ENCODE assay signal across 12 mouse cellular contexts in genomic region chr17:47327969-47328368, GRCm38 (mm10). TPM values are rescaled to one million over a fixed set of nuclear protein-coding genes. Genes with fewer than 3 reads are reported as not detected.
DNase-seq lines count a peak whose midpoint lies in the region; ATAC-seq and TF ChIP-seq lines count a peak whose summit lies in the region.
"Had no signal": no experiment of that assay in that cellular context is flagged by ENCODE, and none has a peak within 500 bp of the region (broad histone marks: within the 10 kb centered on the region; RNA-seq: fewer than 3 reads in every experiment).

No protein-coding gene starts in this region.

- no peaks in the 10 kb centered on the region for H3K79me2 ChIP-seq in CH12.LX (replicated peaks; ENCODE audit: control insufficient read depth, extremely low read depth, insufficient read depth, poor library complexity, severe bottlenecking)

- no peak overlapping the region for H3K4me3 ChIP-seq in forebrain, postnatal 0 days (ENCODE audit: low read depth, low read length)
- no peak overlapping the region for H3K4me3 ChIP-seq in forebrain, embryonic 11.5 days (ENCODE audit: low read depth, low read length)
- no peak overlapping the region for H3K4me3 ChIP-seq in left cerebral cortex, adult 2 months
- no peak overlapping the region for H3K4me3 ChIP-seq in CH12.LX (replicated peaks in 1 of 3; ENCODE audit: low read depth in 2 of 3, low read length in 2 of 3, poor library complexity in 1 of 3)
- no peak overlapping the region for H3K4me3 ChIP-seq in limb, embryonic 10.5 days
- H3K4me3 ChIP-seq: midbrain, embryonic 15.5 days had no signal

- in situ Hi-C loops in CH12.LX (cut with MboI; ENCODE audit: low pct_ligation_motif_present, low pct_unique_long_range_greater_than_20kb, low sequenced_read_pairs), result no loop called here

- no peak overlapping the region for H3K4me2 ChIP-seq in forebrain, postnatal 0 days (ENCODE audit: low read depth)
- H3K4me2 ChIP-seq in forebrain, embryonic 11.5 days (ENCODE audit: low read depth, low read length, severe bottlenecking), result no peak overlapping the region
- no peak overlapping the region for H3K4me2 ChIP-seq in CH12.LX (ENCODE audit: insufficient read depth, low read depth, poor library complexity, severe bottlenecking)
- H3K4me2 ChIP-seq: midbrain, embryonic 15.5 days had no signal

- no peak overlapping the region for H3K9ac ChIP-seq in forebrain, postnatal 0 days
- no peak overlapping the region for H3K9ac ChIP-seq in forebrain, embryonic 11.5 days (ENCODE audit: low read length)
- no peak overlapping the region for H3K9ac ChIP-seq in CH12.LX (ENCODE audit: insufficient read depth, low read depth)
- H3K9ac ChIP-seq: midbrain, embryonic 15.5 days had no signal

- peaks cover 57% of the 10 kb centered on the region for H3K36me3 ChIP-seq in forebrain, postnatal 0 days (ENCODE audit: insufficient read depth)
- H3K36me3 ChIP-seq in forebrain, embryonic 11.5 days (ENCODE audit: control insufficient read depth, insufficient read depth, low read length), result no peaks in the 10 kb centered on the region; the same call in 1 of the 2 replicates
- peaks cover 0 to 36% of the 10 kb centered on the region in 2 experiments for H3K36me3 ChIP-seq in CH12.LX (replicated peaks in 1 of 2; ENCODE audit: control insufficient read depth in 1 of 2, insufficient read depth in 1 of 2, low read length in 1 of 2)
- peaks cover 87% of the 10 kb centered on the region for H3K36me3 ChIP-seq in limb, embryonic 10.5 days

- no peak for ATAC-seq in forebrain, postnatal 0 days
- ATAC-seq in forebrain, embryonic 11.5 days (replicated peaks; ENCODE audit: low FRiP score), result no peak
- ATAC-seq: midbrain, embryonic 15.5 days had no signal

- intact Hi-C loops in left cerebral cortex, adult 2 months (cut with DNase I), result no loop called here
- intact Hi-C loops in left cerebral cortex, postnatal 4 days (cut with DNase I), result no loop called here

- TF ChIP-seq CTCF in forebrain, postnatal 0 days (IDR thresholded peaks at IDR 0.05; ENCODE audit: low read depth), result peak; percentile 21; the same call in 1 of the 2 replicates
- peak; percentile 45 for TF ChIP-seq CTCF in left cerebral cortex, adult 2 months (IDR thresholded peaks at IDR 0.05)
- peak; percentile 42 to 51; a peak in 3 of 4 replicates for TF ChIP-seq CTCF in CH12.LX (conservative IDR thresholded peaks at IDR 0.05 in 1 of 2, IDR thresholded peaks at IDR 0.05 in 1 of 2; ENCODE audit: low read depth in 2 of 2, low read length in 2 of 2)

- H3K27ac ChIP-seq in forebrain, postnatal 0 days (ENCODE audit: low read depth, low read length), result no peak overlapping the region
- no peak overlapping the region for H3K27ac ChIP-seq in forebrain, embryonic 11.5 days (ENCODE audit: low read depth, low read length)
- no peak overlapping the region for H3K27ac ChIP-seq in left cerebral cortex, adult 2 months
- no peak overlapping the region for H3K27ac ChIP-seq in CH12.LX (ENCODE audit: insufficient read depth, low read depth)
- no peak overlapping the region for H3K27ac ChIP-seq in limb, embryonic 10.5 days
- H3K27ac ChIP-seq: midbrain, embryonic 15.5 days had no signal

- no peaks in the 10 kb centered on the region for H3K9me3 ChIP-seq in forebrain, postnatal 0 days (ENCODE audit: low read length)
- H3K9me3 ChIP-seq in forebrain, embryonic 11.5 days (ENCODE audit: control insufficient read depth, low read length), result no peaks in the 10 kb centered on the region
- no peaks in the 10 kb centered on the region for H3K9me3 ChIP-seq in CH12.LX (replicated peaks; ENCODE audit: low read length)
- H3K9me3 ChIP-seq in limb, embryonic 10.5 days (replicated peaks), result no peaks in the 10 kb centered on the region
- H3K9me3 ChIP-seq: midbrain, embryonic 15.5 days had no signal

- H3K4me1 ChIP-seq in forebrain, postnatal 0 days (ENCODE audit: insufficient read depth), result no peaks in the 10 kb centered on the region
- H3K4me1 ChIP-seq in forebrain, embryonic 11.5 days (replicated peaks; ENCODE audit: control insufficient read depth, insufficient read depth, low read length), result peaks cover 4% of the 10 kb centered on the region; the same call in 1 of the 2 replicates
- H3K4me1 ChIP-seq in CH12.LX (ENCODE audit: control insufficient read depth in 1 of 2, insufficient read depth in 2 of 2), result peaks cover 2 to 8% of the 10 kb centered on the region in 2 experiments; a peak in 2 of 4 replicates
- peaks cover 9% of the 10 kb centered on the region for H3K4me1 ChIP-seq in limb, embryonic 10.5 days

- no peak for DNase-seq in forebrain, postnatal 0 days
- DNase-seq in forebrain, embryonic 11.5 days (ENCODE audit: low spot score), result no peak
- DNase-seq in left cerebral cortex, adult 2 months (ENCODE audit: extremely low spot score in 1 of 2, low spot score in 2 of 2), result no peak
- DNase-seq in left cerebral cortex, postnatal 4 days, result no peak
- DNase-seq in CH12.LX (ENCODE audit: extremely low read depth), result no peak
- DNase-seq in embryo, embryonic 9.5 days (ENCODE audit: extremely low spot score), result peak; percentile 23
- DNase-seq in adrenal gland, postnatal 4 days (ENCODE audit: low spot score in 2 of 2), result no peak
- no peak for DNase-seq in limb, embryonic 10.5 days (ENCODE audit: low spot score)
- DNase-seq: cerebellum, postnatal 25 days; kidney, postnatal 25 days; lung, postnatal 10 days had no signal

- TF ChIP-seq RAD21 in CH12.LX (IDR thresholded peaks at IDR 0.05; ENCODE audit: low read depth, low read length), result no peak; the same call in none of the 2 replicates

- WGBS in forebrain, postnatal 0 days, result 77% methylated on average over 7 of the region's 7 CpGs
- 65% methylated on average over 7 of the region's 7 CpGs for WGBS in forebrain, embryonic 11.5 days
- WGBS in limb, embryonic 10.5 days, result 77% methylated on average over 7 of the region's 7 CpGs

- H3K27me3 ChIP-seq in forebrain, postnatal 0 days (ENCODE audit: insufficient read depth, low read length), result no peaks in the 10 kb centered on the region
- H3K27me3 ChIP-seq in forebrain, embryonic 11.5 days (ENCODE audit: control insufficient read depth, insufficient read depth, low read length), result peaks cover 14% of the 10 kb centered on the region
- H3K27me3 ChIP-seq in CH12.LX (replicated peaks), result no peaks in the 10 kb centered on the region
- no peaks in the 10 kb centered on the region for H3K27me3 ChIP-seq in limb, embryonic 10.5 days (ENCODE audit: low read depth, poor library complexity, severe bottlenecking)
- H3K27me3 ChIP-seq: midbrain, embryonic 15.5 days had no signal

- TF ChIP-seq POLR2A in CH12.LX (IDR thresholded peaks at IDR 0.05; ENCODE audit: low read depth, low read length), result no peak

- TF ChIP-seq EP300 in CH12.LX (IDR thresholded peaks at IDR 0.05; ENCODE audit: low read length), result no peak

- dilution Hi-C loops in CH12.LX (cut with MboI; ENCODE audit: extremely low pct_ligation_motif_present, extremely low pct_unique_long_range_greater_than_20kb, low sequenced_read_pairs), result no loop called here

TF ChIP-seq in CH12.LX, 34 proteins besides CTCF, POLR2A, EP300 and RAD21:
- TF ChIP-seq ZMIZ1 (IDR thresholded peaks at IDR 0.05; ENCODE audit: low read depth, low read length), result no peak
- no peak for TF ChIP-seq CHD1 (IDR thresholded peaks at IDR 0.05; ENCODE audit: low read depth, low read length)
- no peak for TF ChIP-seq ELF1 (IDR thresholded peaks at IDR 0.05; ENCODE audit: low read depth, low read length)
- TF ChIP-seq GABPA (IDR thresholded peaks at IDR 0.05; ENCODE audit: insufficient replicate concordance, low read depth, low read length), result no peak
- TF ChIP-seq USF1 (IDR thresholded peaks at IDR 0.05; ENCODE audit: low read depth, low read length), result no peak
- TF ChIP-seq POLR2AphosphoS2 (IDR thresholded peaks at IDR 0.05; ENCODE audit: low read depth, low read length), result no peak
- no peak for TF ChIP-seq HCFC1 (IDR thresholded peaks at IDR 0.05; ENCODE audit: low read depth, low read length)
- no peak for TF ChIP-seq TBP (conservative IDR thresholded peaks at IDR 0.05; ENCODE audit: low read depth, low read length)
- TF ChIP-seq PAX5 (IDR thresholded peaks at IDR 0.05; ENCODE audit: low read length), result no peak
- TF ChIP-seq RCOR1 (conservative IDR thresholded peaks at IDR 0.05; ENCODE audit: low read depth, low read length), result no peak
- no peak for TF ChIP-seq MXI1 (IDR thresholded peaks at IDR 0.05; ENCODE audit: low read depth, low read length)
- TF ChIP-seq MEF2A (IDR thresholded peaks at IDR 0.05; ENCODE audit: borderline replicate concordance, low read depth, low read length), result no peak
- no peak for TF ChIP-seq UBTF (IDR thresholded peaks at IDR 0.05; ENCODE audit: low read depth, low read length)
- no peak for TF ChIP-seq SIN3A (IDR thresholded peaks at IDR 0.05; ENCODE audit: low read length)

RNA-seq across cellular contexts. Expression of gene Mrps10, which starts 40.7 kb away (rescaled TPM):
- 28.6 and 42.4 TPM in 2 replicates for total RNA-seq in forebrain, postnatal 0 days (2014; rRNA removed)
- polyA plus RNA-seq in forebrain, postnatal 0 days (2015; fragmentation: Nextera tagmentation; extraction: Ambion mirVana), result 75.0 and 83.5 TPM in 2 replicates
- polyA plus RNA-seq in forebrain, embryonic 11.5 days (2014; fragmentation: Nextera tagmentation; extraction: Ambion mirVana), result 67.2 and 71.4 TPM in 2 replicates
- 10 to 100 TPM; 28.4 to 29.1 TPM for total RNA-seq in left cerebral cortex, adult 2 months (2021)
- 10 to 100 TPM; 32.8 to 37.8 TPM for total RNA-seq in left cerebral cortex, postnatal 4 days (2021)
- 86.8 and 90.3 TPM in 2 replicates for total RNA-seq in CH12.LX (2012; rRNA removed)
- 57.7 and 58.6 TPM in 2 replicates for total RNA-seq in CH12.LX (2014; rRNA removed)
- polyA plus RNA-seq in CH12.LX (2012; ENCODE audit: insufficient read length, low read depth), result 114 and 124 TPM in 2 replicates
- 10 to 100 TPM; 48.3 to 52.8 TPM for total RNA-seq in adrenal gland, postnatal 4 days (2021)
- polyA plus RNA-seq in limb, embryonic 10.5 days (2016; fragmentation: Nextera tagmentation; extraction: Ambion mirVana), result 89.9 and 106 TPM in 2 replicates

RNA-seq across cellular contexts. Expression of gene Guca1b, which starts 57.2 kb away (rescaled TPM):
- 0.15 and 0.33 TPM in 2 replicates for total RNA-seq in forebrain, postnatal 0 days (2014; rRNA removed)
- polyA plus RNA-seq in forebrain, postnatal 0 days (2015; fragmentation: Nextera tagmentation; extraction: Ambion mirVana), result 0.18 TPM in 1 of 2 replicates, not detected in the other
- polyA plus RNA-seq in forebrain, embryonic 11.5 days (2014; fragmentation: Nextera tagmentation; extraction: Ambion mirVana), result 0.48 and 0.75 TPM in 2 replicates
- 1 to 10 TPM; 1.8 to 2.9 TPM for total RNA-seq in left cerebral cortex, adult 2 months (2021)
- under 1 TPM; 0.56 to 0.92 TPM for total RNA-seq in left cerebral cortex, postnatal 4 days (2021)
- total RNA-seq in CH12.LX (2012; rRNA removed) (0.59 and 0.92 TPM in 2 replicates), CH12.LX (2014; rRNA removed) (0.46 and 0.62 TPM in 2 replicates)
- 1.6 and 1.7 TPM in 2 replicates for polyA plus RNA-seq in CH12.LX (2012; ENCODE audit: insufficient read length, low read depth)
- 1 to 10 TPM; 2.0 to 3.1 TPM for total RNA-seq in adrenal gland, postnatal 4 days (2021)
- 0.58 and 0.61 TPM in 2 replicates for polyA plus RNA-seq in limb, embryonic 10.5 days (2016; fragmentation: Nextera tagmentation; extraction: Ambion mirVana)
